9 mouse cellular contexts compared by ENCODE assay signal in genomic region chr9:120932371-120932770, GRCm38 (mm10). TPM values are rescaled to one million over a fixed set of nuclear protein-coding genes. Genes with fewer than 3 reads are reported as not detected.
DNase-seq lines count a peak whose midpoint lies in the region; ATAC-seq and TF ChIP-seq lines count a peak whose summit lies in the region.
"Had no signal": no experiment of that assay in that cellular context is flagged by ENCODE, and none has a peak within 500 bp of the region (broad histone marks: within the 10 kb centered on the region; RNA-seq: fewer than 3 reads in every experiment).

No protein-coding gene starts in this region.

- H3K9ac ChIP-seq in heart, embryonic 15.5 days = no peak overlapping the region
- 0 out of 2 replicates have a peak overlapping the region, but pooled peaks have one; percentile 41 for H3K9ac ChIP-seq in ES-Bruce4 (ENCODE audit: low read depth, poor library complexity, severe bottlenecking)
- H3K9ac ChIP-seq in neural tube, embryonic 15.5 days (replicated peaks) = no peak overlapping the region

- DNase-seq in heart, adult 18-20 months = no peak
- DNase-seq in embryo, embryonic 10.5 days (ENCODE audit: low spot score) = peak; percentile 29
- DNase-seq in midbrain, embryonic 10.5 days (ENCODE audit: low spot score) = no peak
- DNase-seq in right cerebral cortex, postnatal 14 days = no peak
- no peak for DNase-seq in left cerebral cortex, postnatal 25 days (ENCODE audit: low spot score in 2 of 2)

- no peaks in the 10 kb centered on the region for H3K27me3 ChIP-seq in heart, embryonic 15.5 days
- no peaks in the 10 kb centered on the region for H3K27me3 ChIP-seq in ES-Bruce4 (ENCODE audit: control insufficient read depth, insufficient read depth, low read length, poor library complexity, severe bottlenecking)
- H3K27me3 ChIP-seq in midbrain, embryonic 10.5 days (ENCODE audit: low read depth, poor library complexity, severe bottlenecking) = no peaks in the 10 kb centered on the region
- no peaks in the 10 kb centered on the region for H3K27me3 ChIP-seq in neural tube, embryonic 15.5 days (replicated peaks)
- H3K27me3 ChIP-seq: liver, embryonic 13.5 days had no signal

- peak overlapping the region; percentile 63 for H3K27ac ChIP-seq in heart, embryonic 15.5 days
- peak overlapping the region; percentile 22 for H3K27ac ChIP-seq in ES-Bruce4 (ENCODE audit: insufficient read depth, low read length)
- peak overlapping the region; percentile 65 for H3K27ac ChIP-seq in midbrain, embryonic 10.5 days (replicated peaks)
- H3K27ac ChIP-seq in neural tube, embryonic 15.5 days (replicated peaks) = no peak overlapping the region

- TF ChIP-seq POLR2A in ES-Bruce4 (IDR thresholded peaks at IDR 0.05; ENCODE audit: insufficient read depth, low read length) = no peak

- H3K36me3 ChIP-seq in heart, embryonic 15.5 days = no peaks in the 10 kb centered on the region
- H3K36me3 ChIP-seq in ES-Bruce4 (ENCODE audit: control insufficient read depth, insufficient read depth, low read length, poor library complexity, severe bottlenecking) = peaks cover 1% of the 10 kb centered on the region; the same call in 1 of the 2 replicates
- H3K36me3 ChIP-seq in midbrain, embryonic 10.5 days = peaks cover 3% of the 10 kb centered on the region
- H3K36me3 ChIP-seq in neural tube, embryonic 15.5 days = no peaks in the 10 kb centered on the region

- H3K9me3 ChIP-seq in heart, embryonic 15.5 days (replicated peaks) = no peaks in the 10 kb centered on the region
- no peaks in the 10 kb centered on the region for H3K9me3 ChIP-seq in ES-Bruce4 (replicated peaks; ENCODE audit: control insufficient read depth, insufficient read depth, low read length, poor library complexity, severe bottlenecking)
- no peaks in the 10 kb centered on the region for H3K9me3 ChIP-seq in midbrain, embryonic 10.5 days (replicated peaks)
- no peaks in the 10 kb centered on the region for H3K9me3 ChIP-seq in neural tube, embryonic 15.5 days (replicated peaks)
- H3K9me3 ChIP-seq: liver, embryonic 13.5 days had no signal

- WGBS in heart, embryonic 15.5 days = 60% methylated on average over 6 of the region's 6 CpGs
- WGBS in midbrain, embryonic 10.5 days = 38% methylated on average over 6 of the region's 6 CpGs
- 37% methylated on average over 6 of the region's 6 CpGs for WGBS in neural tube, embryonic 15.5 days

- no peak for TF ChIP-seq CTCF in ES-Bruce4 (IDR thresholded peaks at IDR 0.05; ENCODE audit: low read depth, low read length)

- intact Hi-C loops in left cerebral cortex, postnatal 25 days (cut with DNase I) = loop anchor here (5.0 kb wide), 3 partner anchors 60 to 240 kb away; no protein-coding TSS in a partner anchor

- ATAC-seq in heart, embryonic 15.5 days (replicated peaks; ENCODE audit: insufficient number of reproducible peaks, insufficient read depth, low FRiP score, low read depth) = no peak
- ATAC-seq in neural tube, embryonic 15.5 days (ENCODE audit: low FRiP score) = no peak

- TF ChIP-seq EP300 in ES-Bruce4 (IDR thresholded peaks at IDR 0.05; ENCODE audit: insufficient read depth, low read depth, low read length) = no peak

- H3K4me3 ChIP-seq in heart, embryonic 15.5 days = no peak overlapping the region
- no peak overlapping the region for H3K4me3 ChIP-seq in ES-Bruce4 (ENCODE audit: low read depth, low read length)
- H3K4me3 ChIP-seq in midbrain, embryonic 10.5 days = no peak overlapping the region
- H3K4me3 ChIP-seq in neural tube, embryonic 15.5 days (replicated peaks) = no peak overlapping the region

- peaks cover 30% of the 10 kb centered on the region for H3K4me1 ChIP-seq in heart, embryonic 15.5 days (replicated peaks)
- peaks cover 5% of the 10 kb centered on the region for H3K4me1 ChIP-seq in ES-Bruce4 (ENCODE audit: control insufficient read depth, insufficient read depth, low read length)
- peaks cover 65% of the 10 kb centered on the region for H3K4me1 ChIP-seq in midbrain, embryonic 10.5 days
- peaks cover 32% of the 10 kb centered on the region for H3K4me1 ChIP-seq in neural tube, embryonic 15.5 days

- no peak overlapping the region for H3K4me2 ChIP-seq in heart, embryonic 15.5 days
- H3K4me2 ChIP-seq in neural tube, embryonic 15.5 days = no peak overlapping the region

RNA-seq across cellular contexts. Expression of gene Ctnnb1, which starts 3.4 kb away (rescaled TPM):
- 284 and 370 TPM in 2 replicates for polyA plus RNA-seq in heart, embryonic 15.5 days (2015; fragmentation: Nextera tagmentation; extraction: Ambion mirVana)
- total RNA-seq in heart, adult 18-20 months (2021) = 100 to 1,000 TPM; 384 to 392 TPM
- 826 and 830 TPM in 2 replicates for polyA plus RNA-seq in ES-Bruce4 (2011; ENCODE audit: insufficient read depth, insufficient read length, low read depth, missing spikeins)
- 633 and 702 TPM in 2 replicates for polyA plus RNA-seq in midbrain, embryonic 10.5 days (2016; fragmentation: Nextera tagmentation; extraction: Ambion mirVana)
- 288 and 326 TPM in 2 replicates for polyA plus RNA-seq in neural tube, embryonic 15.5 days (2015; fragmentation: Nextera tagmentation; extraction: Ambion mirVana)
- total RNA-seq in left cerebral cortex, postnatal 25 days (2021) = 100 to 1,000 TPM; 590 to 599 TPM
